Mouse (Mus musculus) embryonic fibroblast, embryonic 13.5 days (primary cell): ENCODE measurements around the gene A730049H05Rik.

Experiments
- CTCF ChIP-seq: IDR thresholded peaks from 2 replicates; pipeline ENCODE4 v1.5.1; 2011; ENCODE audit warnings: mild to moderate bottlenecking, control low read depth, low read length, moderate library complexity, borderline replicate concordance; ENCODE audit not compliant: insufficient read depth
- POLR2A ChIP-seq: IDR thresholded peaks from 2 replicates; pipeline ENCODE4 v1.6.1; 2011; ENCODE audit warnings: low read depth, mild to moderate bottlenecking, control low read depth, low read length, moderate library complexity

DNA sequence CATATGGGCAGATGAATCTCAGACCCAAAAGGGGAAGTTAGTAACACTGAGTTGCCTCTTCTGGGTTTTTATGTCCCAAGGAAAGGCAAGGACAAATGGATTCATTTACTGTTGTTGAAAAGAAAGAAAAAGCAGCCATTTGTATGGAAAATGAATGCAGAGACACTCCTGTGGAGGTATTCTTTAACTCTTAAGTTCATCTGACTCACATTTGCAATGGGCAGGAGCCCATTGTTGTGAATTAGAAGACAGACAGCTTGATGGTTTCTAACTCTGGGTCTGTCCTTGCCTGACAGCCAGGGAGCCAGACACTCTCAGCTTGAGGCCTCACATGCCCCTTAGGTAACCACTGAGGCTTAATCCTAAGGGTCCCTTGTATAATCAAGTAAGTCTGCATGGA is 4.7 kb upstream of the A730049H05Rik start:
- TF ChIP-seq CTCF (no peak), POLR2A (no peak)
